Mouse (Mus musculus) testis, adult 2 months (tissue): Measurements from ENCODE around the gene Nup153.

ENCODE experiments used
- CTCF ChIP-seq: fragments of 200-500 bp; IDR thresholded peaks from 2 replicates; pipeline ENCODE4 v1.5.1; 2012; ENCODE audit warnings: low read depth, mild to moderate bottlenecking, inconsistent platforms, low read length, moderate library complexity; ENCODE audit not compliant: control insufficient read depth, insufficient read depth, insufficient replicate concordance
- POLR2A ChIP-seq: fragments of 200-500 bp; IDR thresholded peaks from 2 replicates; pipeline ENCODE4 v1.6.1; 2012; ENCODE audit warnings: low read depth, mild to moderate bottlenecking, inconsistent platforms, low read length, moderate library complexity; ENCODE audit not compliant: control insufficient read depth

DNA sequence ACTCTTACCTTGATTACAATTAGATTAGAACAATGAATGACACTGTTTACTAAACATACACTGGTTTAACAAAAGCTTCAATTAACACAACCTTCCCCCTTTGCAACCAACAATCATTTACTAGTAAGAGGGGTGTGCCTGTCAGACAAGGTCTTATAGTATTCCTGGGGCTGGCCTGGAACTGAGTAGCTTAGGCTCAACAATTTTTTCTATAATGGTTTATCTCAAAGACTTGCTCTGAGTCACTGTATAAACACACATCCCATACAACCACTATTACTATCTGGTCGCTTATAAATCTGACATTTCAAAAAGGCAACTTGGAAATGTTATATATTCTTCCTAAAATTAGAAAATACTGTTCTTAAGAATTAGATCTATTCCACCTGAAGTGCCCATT is 44.4 kb downstream of the Nup153 start:
- TF ChIP-seq POLR2A (no peak), CTCF (no peak)
